Mouse (Mus musculus) pancreas, adult 10 weeks (tissue): ENCODE measurements around the gene Mctp1. TPM values are rescaled to one million over a fixed set of nuclear protein-coding genes. Genes with fewer than 3 reads are reported as not detected.

Experiments
- polyA plus RNA-seq: library from polyadenylated mRNA; stranded (reverse); fragments of 350-450 nt; fragmentation: Illumina TruSeq; extraction: RNeasy Lipid Tissue Mini Kit (QIAGEN cat#74804); gene quantifications from one replicate; pipeline ENCODE4 v1.2.3, GENCODE M21; 2015; ENCODE audit warnings: low read depth, low replicate concordance; ENCODE audit not compliant: insufficient read depth

Mctp1 gene
- 1.7 TPM for polyA plus RNA-seq

GRCm38 (mm10) chr13:76383972-76384663 is at the start of gene Mctp1:
TSS of gene Mctp1 (plus strand) at chr13:76384535.

Other genes with a start within 250 kb of the Mctp1 start
- gene Fam81b, start 79.5 kb upstream of the Mctp1 start, polyA plus RNA-seq = not detected